Comparison of ENCODE assay signal across 23 mouse cellular contexts in genomic region chr7:74522260-74522659, GRCm38 (mm10). TPM values are rescaled to one million over a fixed set of nuclear protein-coding genes. Genes with fewer than 3 reads are reported as not detected.
DNase-seq lines count a peak whose midpoint lies in the region; ATAC-seq and TF ChIP-seq lines count a peak whose summit lies in the region.
"Had no signal": no experiment of that assay in that cellular context is flagged by ENCODE, and none has a peak within 500 bp of the region (broad histone marks: within the 10 kb centered on the region; RNA-seq: fewer than 3 reads in every experiment).

No protein-coding gene starts in this region.

- no peaks in the 10 kb centered on the region for H3K9me3 ChIP-seq in forebrain, embryonic 13.5 days (replicated peaks)
- H3K9me3 ChIP-seq in forebrain, postnatal 0 days (ENCODE audit: low read length), result no peaks in the 10 kb centered on the region
- no peaks in the 10 kb centered on the region for H3K9me3 ChIP-seq in hindbrain, postnatal 0 days (ENCODE audit: low read length)
- H3K9me3 ChIP-seq in hindbrain, embryonic 16.5 days (ENCODE audit: control insufficient read depth, low read length), result no peaks in the 10 kb centered on the region
- H3K9me3 ChIP-seq: embryonic facial prominence, embryonic 10.5 days; heart, embryonic 15.5 days; hindbrain, embryonic 12.5 days had no signal

- no peak overlapping the region for H3K4me3 ChIP-seq in forebrain, embryonic 13.5 days
- no peak overlapping the region for H3K4me3 ChIP-seq in forebrain, postnatal 0 days (ENCODE audit: low read depth, low read length)
- H3K4me3 ChIP-seq in hindbrain, postnatal 0 days (ENCODE audit: low read length), result no peak overlapping the region
- no peak overlapping the region for H3K4me3 ChIP-seq in hindbrain, embryonic 16.5 days (ENCODE audit: low read length)
- H3K4me3 ChIP-seq: embryonic facial prominence, embryonic 10.5 days; heart, embryonic 15.5 days; hindbrain, embryonic 12.5 days had no signal

- WGBS in forebrain, embryonic 13.5 days, result 84% methylated on average over 4 of the region's 4 CpGs
- 79% methylated on average over 4 of the region's 4 CpGs for WGBS in forebrain, postnatal 0 days
- WGBS in hindbrain, postnatal 0 days, result 81% methylated on average over 4 of the region's 4 CpGs
- 83% methylated on average over 4 of the region's 4 CpGs for WGBS in hindbrain, embryonic 16.5 days

- no peak overlapping the region for H3K9ac ChIP-seq in forebrain, embryonic 13.5 days
- H3K9ac ChIP-seq in forebrain, postnatal 0 days, result no peak overlapping the region
- no peak overlapping the region for H3K9ac ChIP-seq in hindbrain, postnatal 0 days (replicated peaks; ENCODE audit: low read length)
- no peak overlapping the region for H3K9ac ChIP-seq in hindbrain, embryonic 16.5 days (ENCODE audit: low read depth, low read length)
- H3K9ac ChIP-seq: heart, embryonic 15.5 days; hindbrain, embryonic 12.5 days had no signal

- peak; percentile 26; the same call in 1 of the 2 replicates for ATAC-seq in cerebellum, adult (ENCODE audit: insufficient number of reproducible peaks, low FRiP score, low TSS enrichment)
- ATAC-seq in forebrain, embryonic 13.5 days, result no peak
- ATAC-seq in forebrain, postnatal 0 days, result no peak
- ATAC-seq in hindbrain, postnatal 0 days, result no peak
- no peak; the same call in 1 of the 2 replicates for ATAC-seq in hindbrain, embryonic 16.5 days
- ATAC-seq: CD4-positive, CD25-positive, alpha-beta regulatory T cell, adult 4 months; forebrain, embryonic 14.5 days; inflammation-experienced regulatory T-cells, adult 6 months; intestine, postnatal 0 days had no signal

- no peaks in the 10 kb centered on the region for H3K36me3 ChIP-seq in forebrain, embryonic 13.5 days (ENCODE audit: poor library complexity, severe bottlenecking)
- no peaks in the 10 kb centered on the region for H3K36me3 ChIP-seq in forebrain, postnatal 0 days (ENCODE audit: insufficient read depth)
- no peaks in the 10 kb centered on the region for H3K36me3 ChIP-seq in hindbrain, postnatal 0 days (ENCODE audit: insufficient read depth, low read length)
- no peaks in the 10 kb centered on the region for H3K36me3 ChIP-seq in hindbrain, embryonic 16.5 days (ENCODE audit: control insufficient read depth, insufficient read depth, low read length)
- H3K36me3 ChIP-seq: embryonic facial prominence, embryonic 10.5 days; G1E; heart, embryonic 15.5 days; hindbrain, embryonic 12.5 days had no signal

- no peaks in the 10 kb centered on the region for H3K27me3 ChIP-seq in forebrain, embryonic 13.5 days
- no peaks in the 10 kb centered on the region for H3K27me3 ChIP-seq in forebrain, postnatal 0 days (ENCODE audit: insufficient read depth, low read length)
- no peaks in the 10 kb centered on the region for H3K27me3 ChIP-seq in hindbrain, postnatal 0 days (ENCODE audit: insufficient read depth, low read length)
- no peaks in the 10 kb centered on the region for H3K27me3 ChIP-seq in hindbrain, embryonic 16.5 days (replicated peaks; ENCODE audit: control insufficient read depth, insufficient read depth, low read length)
- H3K27me3 ChIP-seq: heart, embryonic 15.5 days had no signal

- TF ChIP-seq CTCF in forebrain, postnatal 0 days (IDR thresholded peaks at IDR 0.05; ENCODE audit: low read depth), result no peak
- TF ChIP-seq CTCF in hindbrain, postnatal 0 days (IDR thresholded peaks at IDR 0.05; ENCODE audit: low read depth), result no peak

- no peaks in the 10 kb centered on the region for H3K4me1 ChIP-seq in forebrain, embryonic 13.5 days
- H3K4me1 ChIP-seq in forebrain, postnatal 0 days (ENCODE audit: insufficient read depth), result no peaks in the 10 kb centered on the region
- H3K4me1 ChIP-seq in hindbrain, postnatal 0 days (ENCODE audit: insufficient read depth, low read length), result no peaks in the 10 kb centered on the region
- peaks cover 5% of the 10 kb centered on the region; the same call in 1 of the 2 replicates for H3K4me1 ChIP-seq in hindbrain, embryonic 16.5 days (ENCODE audit: control insufficient read depth, insufficient read depth, low read depth, low read length)

- H3K27ac ChIP-seq in forebrain, embryonic 13.5 days, result 0 out of 2 replicates have a peak overlapping the region, but pooled peaks have one; percentile 31
- no peak overlapping the region for H3K27ac ChIP-seq in forebrain, postnatal 0 days (ENCODE audit: low read depth, low read length)
- H3K27ac ChIP-seq in hindbrain, postnatal 0 days, result peak overlapping the region; percentile 1; the same call in 1 of the 2 replicates
- H3K27ac ChIP-seq in hindbrain, embryonic 16.5 days (ENCODE audit: low read depth, low read length), result no peak overlapping the region
- H3K27ac ChIP-seq: embryonic facial prominence, embryonic 10.5 days; heart, embryonic 15.5 days; hindbrain, embryonic 12.5 days had no signal

- DNase-seq in cerebellum, adult 8-10 months, result no peak
- no peak for DNase-seq in forebrain, postnatal 0 days
- DNase-seq in hindbrain, postnatal 0 days (ENCODE audit: low spot score), result no peak
- peak; percentile 46 for DNase-seq in brain, adult 2 months (ENCODE audit: low read depth, low spot score)
- DNase-seq in adrenal gland, postnatal 14 days, result no peak
- DNase-seq: adrenal gland, postnatal 25 days; B cell, adult 2 months; cerebellum, adult 11 months; gastrocnemius, postnatal 36 days; heart, adult 18-20 months; kidney, adult 8-10 months had no signal

- no peak overlapping the region for H3K4me2 ChIP-seq in forebrain, embryonic 13.5 days
- no peak overlapping the region for H3K4me2 ChIP-seq in forebrain, postnatal 0 days (ENCODE audit: low read depth)
- no peak overlapping the region for H3K4me2 ChIP-seq in hindbrain, postnatal 0 days (ENCODE audit: low read depth, low read length)
- no peak overlapping the region for H3K4me2 ChIP-seq in hindbrain, embryonic 16.5 days (ENCODE audit: low read length)
- H3K4me2 ChIP-seq: heart, embryonic 11.5 days; heart, embryonic 15.5 days; hindbrain, embryonic 12.5 days had no signal

RNA-seq across cellular contexts. Expression of gene Slco3a1, which starts 32.3 kb away (rescaled TPM):
- 14.0 and 16.5 TPM in 2 replicates for polyA plus RNA-seq in forebrain, embryonic 13.5 days (2015; fragmentation: Nextera tagmentation; extraction: Ambion mirVana)
- 26.4 and 27.8 TPM in 2 replicates for total RNA-seq in forebrain, postnatal 0 days (2014; rRNA removed)
- polyA plus RNA-seq in forebrain, postnatal 0 days (2015; fragmentation: Nextera tagmentation; extraction: Ambion mirVana), result 18.2 and 25.2 TPM in 2 replicates
- total RNA-seq in hindbrain, postnatal 0 days (2014; rRNA removed), result 17.9 and 20.7 TPM in 2 replicates
- 14.7 and 15.0 TPM in 2 replicates for polyA plus RNA-seq in hindbrain, postnatal 0 days (2015; fragmentation: Nextera tagmentation; extraction: Ambion mirVana)
- 18.9 and 21.0 TPM in 2 replicates for polyA plus RNA-seq in hindbrain, embryonic 16.5 days (2015; fragmentation: Nextera tagmentation; extraction: Ambion mirVana)
- total RNA-seq in adrenal gland, postnatal 14 days (2021), result 20.8 and 26.1 TPM in 2 replicates
- polyA plus RNA-seq: G1E had no signal

Comparison
In these comparisons a context has a peak if more than half of its experiments do, and no peak if none do; other contexts are left out.
1. H3K27ac ChIP-seq: peak in forebrain, embryonic 13.5 days (single experiment) and hindbrain, postnatal 0 days (single experiment); none in forebrain, postnatal 0 days (single experiment) and hindbrain, embryonic 16.5 days (single experiment).